8 mouse cellular contexts compared by ENCODE assay signal in genomic region chr8:13493858-13494631, GRCm38 (mm10). TPM values are rescaled to one million over a fixed set of nuclear protein-coding genes. Genes with fewer than 3 reads are reported as not detected.
DNase-seq lines count a peak whose midpoint lies in the region; ATAC-seq and TF ChIP-seq lines count a peak whose summit lies in the region.

Gas6 (minus strand) TSS chr8:13494490.

- WGBS in bone marrow, adult 2 months: 2% methylated on average over 64 of the region's 64 CpGs
- WGBS in embryonic facial prominence, embryonic 13.5 days: 2% methylated on average over 63 of the region's 64 CpGs
- 2% methylated on average over 62 of the region's 64 CpGs for WGBS in kidney, adult 2 months
- WGBS in limb, embryonic 14.5 days: 4% methylated on average over 39 of the region's 64 CpGs
- whole genome bisulfite sequencing in midbrain, embryonic 15.5 days: 2% methylated on average over 63 of the region's 64 CpGs
- WGBS in stomach, embryonic 15.5 days: 2% methylated on average over 61 of the region's 64 CpGs

- H3K27ac ChIP-seq in bone marrow, adult 2 months (ENCODE audit: control insufficient read depth, insufficient read depth, low read depth, low read length, poor library complexity): peak within 1 kb of the TSS; percentile 1; the same call in 1 of the 2 replicates
- no peak within 1 kb of the TSS for H3K27ac ChIP-seq in embryonic facial prominence, embryonic 13.5 days
- H3K27ac ChIP-seq in kidney, adult 2 months (ENCODE audit: insufficient read depth, low read depth, low read length): peak within 1 kb of the TSS; percentile 81
- H3K27ac ChIP-seq in limb, embryonic 14.5 days (replicated peaks; ENCODE audit: low read depth, low read length): no peak within 1 kb of the TSS
- peak within 1 kb of the TSS; percentile 58 for H3K27ac ChIP-seq in midbrain, embryonic 15.5 days
- 0 out of 2 replicates have a peak within 1 kb of the TSS, but pooled peaks have one; percentile 48 for H3K27ac ChIP-seq in stomach, embryonic 15.5 days

- no peak for TF ChIP-seq POLR2A in bone marrow, adult 2 months (IDR thresholded peaks at IDR 0.05; ENCODE audit: borderline replicate concordance, control insufficient read depth, low read depth, low read length)
- TF ChIP-seq POLR2A in kidney, adult 2 months (IDR thresholded peaks at IDR 0.05; ENCODE audit: low read depth, low read length): peak; percentile 73
- no peak for TF ChIP-seq POLR2A in limb, embryonic 14.5 days (IDR thresholded peaks at IDR 0.05; ENCODE audit: borderline replicate concordance, extremely low read depth, insufficient read depth, insufficient read length)

- H3K4me2 ChIP-seq in embryonic facial prominence, embryonic 13.5 days: peak within 1 kb of the TSS; percentile 93
- H3K4me2 ChIP-seq in limb, embryonic 14.5 days (replicated peaks; ENCODE audit: low read depth, low read length, severe bottlenecking): peak within 1 kb of the TSS; percentile 83
- peak within 1 kb of the TSS; percentile 90 for H3K4me2 ChIP-seq in midbrain, embryonic 15.5 days
- H3K4me2 ChIP-seq in stomach, embryonic 15.5 days: peak within 1 kb of the TSS; percentile 93

- no peak within 1 kb of the TSS for H3K4me3 ChIP-seq in bone marrow, adult 2 months (replicated peaks; ENCODE audit: control insufficient read depth, low read depth, low read length)
- H3K4me3 ChIP-seq in embryonic facial prominence, embryonic 13.5 days: peak within 1 kb of the TSS; percentile 59
- H3K4me3 ChIP-seq in kidney, adult 2 months (ENCODE audit: insufficient read depth, low read depth, low read length): peak within 1 kb of the TSS; percentile 90
- H3K4me3 ChIP-seq in limb, embryonic 14.5 days (replicated peaks; ENCODE audit: low read length): peak within 1 kb of the TSS; percentile 51
- peak within 1 kb of the TSS; percentile 65 for H3K4me3 ChIP-seq in midbrain, embryonic 15.5 days
- peak within 1 kb of the TSS; percentile 69 for H3K4me3 ChIP-seq in stomach, embryonic 15.5 days (replicated peaks)

- no peak for TF ChIP-seq CTCF in bone marrow, adult 2 months (IDR thresholded peaks at IDR 0.05; ENCODE audit: control insufficient read depth, insufficient read depth, low read length)
- TF ChIP-seq CTCF in kidney, adult 2 months (conservative IDR thresholded peaks at IDR 0.05; ENCODE audit: insufficient read depth, insufficient read length, low read depth, low read length): no peak

- peak within 1 kb of the TSS; percentile 71 for H3K9ac ChIP-seq in embryonic facial prominence, embryonic 13.5 days
- H3K9ac ChIP-seq in limb, embryonic 14.5 days (ENCODE audit: low read depth, low read length, severe bottlenecking): peak within 1 kb of the TSS; percentile 57
- H3K9ac ChIP-seq in midbrain, embryonic 15.5 days: peak within 1 kb of the TSS; percentile 81
- peak within 1 kb of the TSS; percentile 66 for H3K9ac ChIP-seq in stomach, embryonic 15.5 days

- H3K36me3 ChIP-seq in embryonic facial prominence, embryonic 13.5 days: no peaks in the 10 kb centered on the region
- H3K36me3 ChIP-seq in kidney, adult 2 months (ENCODE audit: control insufficient read depth, insufficient read depth, low read length): no peaks in the 10 kb centered on the region
- H3K36me3 ChIP-seq in limb, embryonic 14.5 days (ENCODE audit: control insufficient read depth, insufficient read depth, low read length): no peaks in the 10 kb centered on the region
- H3K36me3 ChIP-seq in midbrain, embryonic 15.5 days (replicated peaks): no peaks in the 10 kb centered on the region
- H3K36me3 ChIP-seq in stomach, embryonic 15.5 days: no peaks in the 10 kb centered on the region

- no peaks in the 10 kb centered on the region for H3K4me1 ChIP-seq in bone marrow, adult 2 months (ENCODE audit: control insufficient read depth, insufficient read depth, low read length)
- peaks cover 26% of the 10 kb centered on the region for H3K4me1 ChIP-seq in embryonic facial prominence, embryonic 13.5 days
- H3K4me1 ChIP-seq in kidney, adult 2 months (ENCODE audit: control insufficient read depth, insufficient read depth, low read length): peaks cover 21% of the 10 kb centered on the region
- H3K4me1 ChIP-seq in limb, embryonic 14.5 days (ENCODE audit: control insufficient read depth, insufficient read depth, low read length): peaks cover 5% of the 10 kb centered on the region; the same call in 1 of the 2 replicates
- H3K4me1 ChIP-seq in midbrain, embryonic 15.5 days: peaks cover 34% of the 10 kb centered on the region
- peaks cover 30% of the 10 kb centered on the region for H3K4me1 ChIP-seq in stomach, embryonic 15.5 days

- no peaks in the 10 kb centered on the region for H3K9me3 ChIP-seq in embryonic facial prominence, embryonic 13.5 days
- H3K9me3 ChIP-seq in limb, embryonic 14.5 days (ENCODE audit: control insufficient read depth, low read length): no peaks in the 10 kb centered on the region
- no peaks in the 10 kb centered on the region for H3K9me3 ChIP-seq in midbrain, embryonic 15.5 days
- no peaks in the 10 kb centered on the region for H3K9me3 ChIP-seq in stomach, embryonic 15.5 days

- peaks cover 55% of the 10 kb centered on the region for H3K27me3 ChIP-seq in embryonic facial prominence, embryonic 13.5 days
- no peaks in the 10 kb centered on the region for H3K27me3 ChIP-seq in kidney, adult 2 months (replicated peaks; ENCODE audit: control insufficient read depth, insufficient read depth, low read length)
- peaks cover 33% of the 10 kb centered on the region for H3K27me3 ChIP-seq in limb, embryonic 14.5 days (ENCODE audit: control insufficient read depth, insufficient read depth, low read length)
- peaks cover 14% of the 10 kb centered on the region for H3K27me3 ChIP-seq in midbrain, embryonic 15.5 days (replicated peaks)
- no peaks in the 10 kb centered on the region for H3K27me3 ChIP-seq in stomach, embryonic 15.5 days (replicated peaks)

- ATAC-seq in embryonic facial prominence, embryonic 13.5 days (ENCODE audit: insufficient number of reproducible peaks, insufficient read depth, low FRiP score, low TSS enrichment, low read depth): 0 out of 2 replicates have a peak, but pooled peaks have one; percentile 46
- ATAC-seq in limb, embryonic 14.5 days (ENCODE audit: low FRiP score, low read depth): peak; percentile 62
- peak; percentile 86 for ATAC-seq in midbrain, embryonic 15.5 days (replicated peaks)
- ATAC-seq in stomach, embryonic 15.5 days (ENCODE audit: insufficient read depth, low FRiP score, low read depth): peak; percentile 56

- DNase-seq in B cell, adult 2 months: peak; percentile 30 to 41
- DNase-seq in heart, adult 8-10 months (ENCODE audit: low spot score): peak; percentile 52
- DNase-seq in kidney, adult 2 months: peak; percentile 82
- DNase-seq in limb, embryonic 14.5 days (ENCODE audit: low spot score): no peak

RNA-seq across cellular contexts. Expression of gene Gas6, which starts in this region (rescaled TPM):
- 33.7 and 50.8 TPM in 2 replicates for polyA plus RNA-seq in bone marrow, adult 2 months (2011; ENCODE audit: insufficient read depth, insufficient read length, low replicate concordance, missing spikeins)
- polyA plus RNA-seq in embryonic facial prominence, embryonic 13.5 days (2015; fragmentation: Nextera tagmentation; extraction: Ambion mirVana): 15.4 and 17.5 TPM in 2 replicates
- total RNA-seq in heart, adult 8-10 months (2022): 100 to 1,000 TPM; 113 to 140 (median 124) TPM
- 461 and 486 TPM in 2 replicates for polyA plus RNA-seq in kidney, adult 2 months (2012; rRNA removed)
- 44.7 and 48.6 TPM in 2 replicates for polyA plus RNA-seq in limb, embryonic 14.5 days (2012; rRNA removed)
- 31.1 and 32.7 TPM in 2 replicates for polyA plus RNA-seq in limb, embryonic 14.5 days (2014; fragmentation: Nextera tagmentation; extraction: Ambion mirVana)
- polyA plus RNA-seq in midbrain, embryonic 15.5 days (2015; fragmentation: Nextera tagmentation; extraction: Ambion mirVana): 36.8 and 42.7 TPM in 2 replicates
- polyA plus RNA-seq in stomach, embryonic 15.5 days (2015; fragmentation: Nextera tagmentation; extraction: Ambion mirVana): 113 and 130 TPM in 2 replicates

Comparison
In these comparisons a context has a peak if more than half of its experiments do, and no peak if none do; other contexts are left out.
1. H3K27ac ChIP-seq: peak in bone marrow, adult 2 months (single experiment), kidney, adult 2 months (single experiment), midbrain, embryonic 15.5 days (single experiment) and stomach, embryonic 15.5 days (single experiment); none in embryonic facial prominence, embryonic 13.5 days (single experiment) and limb, embryonic 14.5 days (single experiment).
2. Peak in every context shown above with its lines, with median percentiles within 50 percentile points of each other: ATAC-seq, H3K4me2 ChIP-seq and H3K9ac ChIP-seq.